ENCODE assay signal across 17 mouse cellular contexts in genomic region chrX:36513726-36514125, GRCm38 (mm10). TPM values are rescaled to one million over a fixed set of nuclear protein-coding genes. Genes with fewer than 3 reads are reported as not detected.
A peak's percentile ranks its signal among the peaks of the same experiment; 100 is the strongest.
DNase-seq lines count a peak whose midpoint lies in the region; TF ChIP-seq lines count a peak whose summit lies in the region.
"Had no signal": no experiment of that assay in that cellular context is flagged by ENCODE, and none has a peak within 500 bp of the region (broad histone marks: within the 10 kb centered on the region; RNA-seq: fewer than 3 reads in every experiment).

No protein-coding gene starts in this region.

- WGBS in limb, embryonic 10.5 days: 54% methylated on average over 8 of the region's 8 CpGs

- H3K9me3 ChIP-seq in limb, embryonic 10.5 days (replicated peaks): no peaks in the 10 kb centered on the region
- H3K9me3 ChIP-seq: hindbrain, embryonic 15.5 days; midbrain, embryonic 12.5 days; neural tube, embryonic 13.5 days had no signal

- TF ChIP-seq CTCF in brain, embryonic 14.5 days (IDR thresholded peaks at IDR 0.05; ENCODE audit: borderline replicate concordance, extremely low read depth, insufficient read depth, insufficient read length): no peak

- no peaks in the 10 kb centered on the region for H3K36me3 ChIP-seq in limb, embryonic 10.5 days
- H3K36me3 ChIP-seq: hindbrain, embryonic 15.5 days; midbrain, embryonic 12.5 days; neural tube, embryonic 13.5 days had no signal

- TF ChIP-seq POLR2A in brain, embryonic 14.5 days (IDR thresholded peaks at IDR 0.05; ENCODE audit: borderline replicate concordance, extremely low read depth, insufficient read depth, insufficient read length, poor library complexity, severe bottlenecking): no peak

- DNase-seq in adrenal gland, adult (ENCODE audit: inconsistent age in 2 of 2, low spot score in 1 of 2): peak; percentile 45 to 67
- DNase-seq in adrenal gland, postnatal 4 days (ENCODE audit: low spot score in 2 of 2): no peak
- peak; percentile 6 to 19 for DNase-seq in kidney, postnatal 4 days
- no peak for DNase-seq in kidney, adult 18-20 months
- peak; percentile 26 for DNase-seq in ES-CJ7 (ENCODE audit: low read depth, low spot score)
- peak; percentile 8 for DNase-seq in brain, embryonic 14.5 days (ENCODE audit: low read depth)
- no peak for DNase-seq in limb, embryonic 10.5 days (ENCODE audit: low spot score)
- DNase-seq in gastrocnemius, postnatal 10 days: no peak
- DNase-seq: cerebellum, adult 11-12 months had no signal

- H3K27me3 ChIP-seq in limb, embryonic 10.5 days (ENCODE audit: low read depth, poor library complexity, severe bottlenecking): no peaks in the 10 kb centered on the region
- H3K27me3 ChIP-seq: hindbrain, embryonic 15.5 days; midbrain, embryonic 12.5 days; neural tube, embryonic 13.5 days had no signal

- H3K4me3 ChIP-seq in limb, embryonic 10.5 days: no peak overlapping the region
- H3K4me3 ChIP-seq: erythroblast, embryonic 14.5 days; hindbrain, embryonic 15.5 days; midbrain, embryonic 12.5 days; neural tube, embryonic 13.5 days had no signal

- H3K27ac ChIP-seq in limb, embryonic 10.5 days: no peak overlapping the region
- H3K27ac ChIP-seq: hindbrain, embryonic 15.5 days; midbrain, embryonic 12.5 days; neural tube, embryonic 13.5 days had no signal

- H3K4me1 ChIP-seq in limb, embryonic 10.5 days: no peaks in the 10 kb centered on the region
- H3K4me1 ChIP-seq: hindbrain, embryonic 15.5 days; midbrain, embryonic 12.5 days; neural tube, embryonic 13.5 days had no signal

RNA-seq across cellular contexts. Expression of gene Gm14569, which starts 22.1 kb away (rescaled TPM):
- 1 to 10 TPM; 4.7 to 5.6 TPM for total RNA-seq in adrenal gland, postnatal 4 days (2021)
- 0.11 TPM in 1 of 2 replicates, not detected in the other for polyA plus RNA-seq in brain, embryonic 14.5 days (2012; rRNA removed)
- not detected in 2 replicates for polyA plus RNA-seq in limb, embryonic 10.5 days (2016; fragmentation: Nextera tagmentation; extraction: Ambion mirVana)
- not detected for total RNA-seq in gastrocnemius, postnatal 10 days (2021)
- total RNA-seq: liver, adult 2 months had no signal
- polyA plus RNA-seq: erythroblast, embryonic 14.5 days; heart, embryonic 16.5 days; hindbrain, embryonic 15.5 days; liver, adult 2 months; midbrain, embryonic 12.5 days; neural tube, embryonic 13.5 days; small intestine, adult 2 months; stomach, embryonic 16.5 days had no signal

Comparison
In these comparisons a context has a peak if more than half of its experiments do, and no peak if none do; other contexts are left out.
1. DNase-seq: peak in adrenal gland, adult (2 of 2), kidney, postnatal 4 days (2 of 2), ES-CJ7 (single experiment) and brain, embryonic 14.5 days (single experiment); none in adrenal gland, postnatal 4 days (0 of 2), kidney, adult 18-20 months (single experiment), limb, embryonic 10.5 days (single experiment) and gastrocnemius, postnatal 10 days (single experiment).
2. RNA of gene Gm14569, which starts 22.1 kb away (total RNA-seq): 4.7 to 5.6 TPM in adrenal gland, postnatal 4 days; not detected in gastrocnemius, postnatal 10 days; every median in the first group is over 4 times any median in the second.